Mouse (Mus musculus) adrenal gland, postnatal 36 days (tissue): ENCODE results near the gene Rbms3. TPM values are rescaled to one million over a fixed set of nuclear protein-coding genes. Genes with fewer than 3 reads are reported as not detected.

ENCODE experiments used
- DNase-seq, 2 experiments: peaks; one replicate each; pipeline ENCODE4 v3.0.0; 2021; ENCODE audit warnings: mixed read lengths in 1 of 2
- long read RNA-seq, 2 experiments: library from polyadenylated mRNA; stranded (forward); transcript quantifications; one replicate each; pipeline ENCODE4 v2.0.0; 2021; ENCODE audit warnings: borderline sequencing depth in 2 of 2
- total RNA-seq, 2 experiments: library from RNA; stranded (reverse); gene quantifications; 2 replicates each; pipeline ENCODE4 v1.2.3; 2021

Rbms3 gene
- total RNA-seq = 10 to 100 TPM; 24.3 to 34.3 TPM
- long read RNA-seq, experiment 1, partial matches to known transcripts = 2 of 6 reads
- long read RNA-seq, experiment 1, other reads (novel, unspliced or antisense) = 3 of 6 reads
- long read RNA-seq, experiment 2, partial matches to known transcripts = 1 of 3 reads
- long read RNA-seq, experiment 2, other reads (novel, unspliced or antisense) = 1 of 3 reads

GRCm38 (mm10) chr9:117629771-117630170 lies at the start of gene Rbms3:
Gene Rbms3, minus strand, starts transcription at chr9:117629913.
- DNase-seq = no peak

GRCm38 (mm10) chr9:117673311-117673710 lies 43.6 kb upstream of the Rbms3 start:
- no peak for DNase-seq

GRCm38 (mm10) chr9:117654626-117655025 lies 24.9 kb upstream of the Rbms3 start:
- DNase-seq = no peak

GRCm38 (mm10) chr9:117653641-117654040 lies 23.9 kb upstream of the Rbms3 start:
- DNase-seq = no peak

GRCm38 (mm10) chr9:117646131-117646530 lies 16.4 kb upstream of the Rbms3 start:
- no peak for DNase-seq

GRCm38 (mm10) chr9:117641090-117641782 lies 11.5 kb upstream of the Rbms3 start:
- no peak for DNase-seq

- DNase-seq = no peak
Measured at GRCm38 (mm10) chr9:117638623-117639185, 9.0 kb upstream of the Rbms3 start.

GRCm38 (mm10) chr9:117636492-117636891 lies 6.8 kb upstream of the Rbms3 start:
- DNase-seq = no peak

- no peak for DNase-seq
Measured at GRCm38 (mm10) chr9:117627173-117627572, 2.5 kb downstream of the Rbms3 start.

GRCm38 (mm10) chr9:117600781-117601180 lies 28.9 kb downstream of the Rbms3 start:
- DNase-seq = no peak

- no peak for DNase-seq
Measured at GRCm38 (mm10) chr9:117599341-117599740, 30.4 kb downstream of the Rbms3 start.

GRCm38 (mm10) chr9:117596162-117596561 lies 33.6 kb downstream of the Rbms3 start:
- DNase-seq = no peak

GRCm38 (mm10) chr9:117585345-117585744 lies 44.4 kb downstream of the Rbms3 start:
- no peak for DNase-seq

- DNase-seq = peak; percentile 8 to 31
Measured at GRCm38 (mm10) chr9:117583638-117584037, 46.1 kb downstream of the Rbms3 start.

- no peak for DNase-seq
Measured at GRCm38 (mm10) chr9:117582591-117582990, 47.1 kb downstream of the Rbms3 start.

- DNase-seq = peak; percentile 17 to 24
Measured at GRCm38 (mm10) chr9:117571186-117571855, 58.4 kb downstream of the Rbms3 start.

GRCm38 (mm10) chr9:117570240-117570821 lies 59.4 kb downstream of the Rbms3 start:
- DNase-seq = no peak

- DNase-seq = no peak
Measured at GRCm38 (mm10) chr9:117566293-117566692, 63.4 kb downstream of the Rbms3 start.

GRCm38 (mm10) chr9:117558562-117558961 lies 71.2 kb downstream of the Rbms3 start:
- DNase-seq = no peak

- no peak for DNase-seq
Measured at GRCm38 (mm10) chr9:117554356-117554755, 75.4 kb downstream of the Rbms3 start.

GRCm38 (mm10) chr9:117529281-117529680 lies 100.4 kb downstream of the Rbms3 start:
- peak; percentile 33 to 42 for DNase-seq

GRCm38 (mm10) chr9:117508941-117509340 lies 120.8 kb downstream of the Rbms3 start:
- DNase-seq = no peak

GRCm38 (mm10) chr9:117491866-117492265 lies 137.8 kb downstream of the Rbms3 start:
- no peak for DNase-seq
